Mouse (Mus musculus) right cerebral cortex, adult 2 months (tissue): ENCODE measurements around the gene Cyp4f39.
A peak's percentile ranks its signal among the peaks of the same experiment; 100 is the strongest.
"Not testable (repeated sequence)": the region's sequence is repeated elsewhere in the genome, so short reads cannot be mapped to it uniquely, and the experiment has no call there.

ENCODE experiments used
- DNase-seq, 2 experiments: peaks; one replicate each; pipeline ENCODE4 v3.0.0; 2021 to 2022; ENCODE audit warnings: low spot score in 2 of 2

The Cyp4f39 gene

GRCm38 (mm10) chr17:32528408-32529337 lies 76.2 kb downstream of the Cyp4f39 start:
- DNase-seq, result peak; percentile 84 to 91

DNA sequence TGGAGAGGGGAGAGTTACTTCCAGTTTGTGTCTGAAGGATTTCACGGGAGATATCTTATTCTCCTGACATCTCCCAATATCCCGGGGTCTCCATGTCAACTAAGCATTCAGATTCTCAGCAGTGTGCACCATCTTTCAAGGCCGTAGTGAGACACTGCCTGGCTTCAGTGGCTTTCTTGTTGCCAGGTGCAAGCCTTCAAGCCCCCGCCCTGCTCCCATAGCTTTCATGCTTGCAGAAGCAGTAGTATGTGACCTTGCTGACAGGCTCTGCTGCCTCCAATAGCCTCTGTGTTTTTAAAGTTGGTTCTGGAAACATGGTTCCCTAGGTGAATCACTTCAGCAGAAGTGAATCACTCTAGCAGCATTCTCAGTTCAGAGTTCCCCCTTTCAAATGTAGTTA lies 79.8 kb downstream of the Cyp4f39 start:
- not testable (repeated sequence) for DNase-seq

DNA sequence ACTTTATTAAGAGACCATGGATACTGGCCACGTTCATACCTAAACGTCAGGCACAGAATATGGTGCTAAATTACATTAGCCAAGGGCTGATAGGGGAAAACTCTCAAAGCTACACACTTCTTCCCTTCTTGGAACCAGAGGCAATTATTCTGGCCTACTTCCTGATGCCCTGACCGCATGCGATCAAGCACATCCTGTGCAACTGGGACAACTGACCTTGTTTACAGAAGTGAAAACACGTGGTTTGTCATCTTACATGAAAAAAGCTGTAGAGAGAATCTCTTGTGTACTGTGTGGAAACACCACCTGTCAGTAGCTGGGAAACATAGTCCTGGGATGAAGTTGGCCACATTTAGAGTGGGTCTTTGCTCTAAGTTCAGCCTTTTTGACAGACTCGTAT lies 81.5 kb downstream of the Cyp4f39 start:
- DNase-seq, result no peak

- DNase-seq, result peak; percentile 61 to 79
Observed at GRCm38 (mm10) chr17:32536051-32536866, 83.7 kb downstream of the Cyp4f39 start, which contains the start of gene Cyp4f16. Gene Cyp4f16, plus strand, starts transcription at chr17:32536558.

- no peak for DNase-seq
Observed at GRCm38 (mm10) chr17:32536867-32537250, 84.3 kb downstream of the Cyp4f39 start.
